Mouse (Mus musculus): ENCODE measurements at regions not wholly inside any gene's neighbourhood (a gene's known extent, or its start where the extent isn't known, plus 50 kb on each side); places are given as distances from the start of the nearest gene placed in this dataset.

- peak; percentile 98 for TF ChIP-seq EP300 (IDR thresholded peaks at IDR 0.05; ENCODE audit: insufficient read depth, low read depth, low read length)
- TF ChIP-seq POLR2A (IDR thresholded peaks at IDR 0.05; ENCODE audit: insufficient read depth, low read depth, low read length): peak; percentile 71; the same call in 1 of the 2 replicates
- TF ChIP-seq CTCF (IDR thresholded peaks at IDR 0.05): peak; percentile 33
These were observed 52.2 kb upstream of the Tarbp1 start for GRCm38 (mm10) chr8:126526864-126527571.

Measured in heart, adult 2 months (tissue).